Mouse (Mus musculus) hindbrain, postnatal 0 days (tissue): ENCODE measurements around the gene Agpat3. TPM values are rescaled to one million over a fixed set of nuclear protein-coding genes. Genes with fewer than 3 reads are reported as not detected.

ENCODE experiments used
- ATAC-seq: fragments of 200-750 bp; cut with Nextera tagmentation; 2 replicates; pipeline ENCODE4 v1.8.0; 2017; ENCODE audit warnings: mild to moderate bottlenecking, moderate TSS enrichment, moderate library complexity
- DNase-seq: peaks from one replicate; pipeline ENCODE4 v3.0.0-alpha.2; 2015; ENCODE audit warnings: low spot score
- H3K27ac ChIP-seq: fragments of 300-500 bp; sonication (generic); 2 replicates; pipeline ENCODE4 v1.5.1; 2014; ENCODE audit warnings: mild to moderate bottlenecking
- H3K27me3 ChIP-seq: fragments of 300-500 bp; sonication (generic); 2 replicates; pipeline ENCODE4 v1.6.1; 2014; ENCODE audit warnings: low read length, mixed read lengths; ENCODE audit not compliant: insufficient read depth
- H3K36me3 ChIP-seq: fragments of 300-500 bp; sonication (generic); 2 replicates; pipeline ENCODE4 v1.6.1; 2014; ENCODE audit warnings: low read length, mixed read lengths; ENCODE audit not compliant: insufficient read depth
- H3K4me1 ChIP-seq: fragments of 300-500 bp; sonication (generic); 2 replicates; pipeline ENCODE4 v1.6.1; 2014; ENCODE audit warnings: antibody characterized with exemption, low read length, mixed read lengths; ENCODE audit not compliant: insufficient read depth
- H3K4me2 ChIP-seq: fragments of 300-500 bp; sonication (generic); 2 replicates; pipeline ENCODE4 v1.6.1; 2014; ENCODE audit warnings: low read depth, mild to moderate bottlenecking, low read length, moderate library complexity, mixed read lengths
- H3K4me3 ChIP-seq: fragments of 300-500 bp; sonication (generic); 2 replicates; pipeline ENCODE4 v1.5.1; 2014; ENCODE audit warnings: low read length
- H3K9ac ChIP-seq: fragments of 300-500 bp; sonication (generic); replicated peaks from 2 replicates; pipeline ENCODE4 v1.6.1; 2014; ENCODE audit warnings: mild to moderate bottlenecking, low read length, moderate library complexity, mixed read lengths
- H3K9me3 ChIP-seq: fragments of 300-500 bp; sonication (generic); 2 replicates; pipeline ENCODE4 v1.6.1; 2016; ENCODE audit warnings: low read length, mixed read lengths
- CTCF ChIP-seq: IDR thresholded peaks from 2 replicates; pipeline ENCODE4 v1.5.1; 2016; ENCODE audit warnings: antibody characterized with exemption, control low read depth, low read depth
- WGBS: fragments of 180-500 bp; shearing (Covaris S2); extraction: QIAGEN DNeasy Blood & Tissue Kit; methylation state at CpG from one replicate; pipeline ENCODE4 v1.1.7; 2014; 5-methylcytosine and 5-hydroxymethylcytosine counted together
- polyA plus RNA-seq: library from polyadenylated mRNA; unstranded; fragments of >200 nt; fragmentation: Nextera tagmentation; extraction: Ambion mirVana; gene quantifications from 2 replicates; pipeline ENCODE4 v1.2.1, GENCODE M21; 2015
- total RNA-seq: library from RNA; depleted of rRNA; stranded (reverse); fragments of >200 nt; gene quantifications from 2 replicates; pipeline ENCODE4 v1.2.3, GENCODE M21; 2014

The Agpat3 gene
- total and polyA plus RNA-seq, 2 experiments from 2014 or later: 117 to 158 TPM

GRCm38 (mm10) chr10:78372681-78373668 is 20.7 kb upstream of the Agpat3 start:
- no peaks in the 10 kb centered on the region for H3K9me3 ChIP-seq
- TF ChIP-seq CTCF: no peak
- H3K27me3 ChIP-seq: no peaks in the 10 kb centered on the region
- no peaks in the 10 kb centered on the region for H3K36me3 ChIP-seq
- no peak overlapping the region for H3K4me3 ChIP-seq
- H3K4me1 ChIP-seq: no peaks in the 10 kb centered on the region
- no peak overlapping the region for H3K9ac ChIP-seq
- no peak for ATAC-seq
- DNase-seq: no peak
- 70% methylated on average over 27 of the region's 27 CpGs for WGBS
- H3K27ac ChIP-seq: no peak overlapping the region
- H3K4me2 ChIP-seq: no peak overlapping the region

GRCm38 (mm10) chr10:78371746-78372145 is 19.5 kb upstream of the Agpat3 start:
- Histone ChIP-seq H3K9me3 (no peaks in the 10 kb centered on the region), H3K36me3 (no peaks in the 10 kb centered on the region), H3K9ac (no peak overlapping the region), H3K4me3 (no peak overlapping the region), H3K4me1 (no peaks in the 10 kb centered on the region), H3K27me3 (no peaks in the 10 kb centered on the region), H3K27ac (no peak overlapping the region), H3K4me2 (no peak overlapping the region)
- ATAC-seq (no peak), DNase-seq (no peak)
- TF ChIP-seq CTCF: no peak
- WGBS: 83% methylated on average over 6 of the region's 6 CpGs

- TF ChIP-seq CTCF: no peak
- DNase-seq (no peak), ATAC-seq (no peak)
- no peaks in the 10 kb centered on the region for H3K36me3 ChIP-seq
- no peaks in the 10 kb centered on the region for H3K4me1 ChIP-seq
- H3K9ac ChIP-seq: no peak overlapping the region
- no peaks in the 10 kb centered on the region for H3K27me3 ChIP-seq
- H3K27ac ChIP-seq: no peak overlapping the region
- no peak overlapping the region for H3K4me2 ChIP-seq
- no peaks in the 10 kb centered on the region for H3K9me3 ChIP-seq
- WGBS: 55% methylated on average over 4 of the region's 4 CpGs
- no peak overlapping the region for H3K4me3 ChIP-seq
These were observed 15.3 kb upstream of the Agpat3 start for GRCm38 (mm10) chr10:78367586-78367985.

- Histone ChIP-seq H3K4me1 (no peaks in the 10 kb centered on the region), H3K9me3 (no peaks in the 10 kb centered on the region), H3K36me3 (no peaks in the 10 kb centered on the region), H3K27ac (no peak overlapping the region), H3K4me2 (no peak overlapping the region), H3K4me3 (no peak overlapping the region), H3K9ac (no peak overlapping the region), H3K27me3 (no peaks in the 10 kb centered on the region)
- no peak for TF ChIP-seq CTCF
- 71% methylated on average over 9 of the region's 9 CpGs for WGBS
- ATAC-seq (no peak), DNase-seq (no peak)
These were observed 14.6 kb upstream of the Agpat3 start for GRCm38 (mm10) chr10:78366851-78367312.

GRCm38 (mm10) chr10:78366195-78366834 is 14.0 kb upstream of the Agpat3 start:
- TF ChIP-seq CTCF: no peak
- H3K4me1 ChIP-seq: no peaks in the 10 kb centered on the region
- H3K4me2 ChIP-seq: no peak overlapping the region
- ATAC-seq: no peak
- H3K27me3 ChIP-seq: no peaks in the 10 kb centered on the region
- H3K9ac ChIP-seq: no peak overlapping the region
- WGBS: 48% methylated on average over 5 of the region's 5 CpGs
- H3K27ac ChIP-seq: no peak overlapping the region
- H3K36me3 ChIP-seq: no peaks in the 10 kb centered on the region
- no peaks in the 10 kb centered on the region for H3K9me3 ChIP-seq
- no peak overlapping the region for H3K4me3 ChIP-seq
- DNase-seq: no peak

- 83% methylated on average over 6 of the region's 6 CpGs for WGBS
- H3K27ac ChIP-seq: no peak overlapping the region
- H3K27me3 ChIP-seq: no peaks in the 10 kb centered on the region
- H3K4me3 ChIP-seq: no peak overlapping the region
- ATAC-seq: no peak
- no peaks in the 10 kb centered on the region for H3K4me1 ChIP-seq
- TF ChIP-seq CTCF: no peak
- H3K9me3 ChIP-seq: no peaks in the 10 kb centered on the region
- no peak overlapping the region for H3K9ac ChIP-seq
- no peaks in the 10 kb centered on the region for H3K36me3 ChIP-seq
- no peak for DNase-seq
- no peak overlapping the region for H3K4me2 ChIP-seq
These were observed 13.3 kb upstream of the Agpat3 start for GRCm38 (mm10) chr10:78365555-78365954.
